Mouse (Mus musculus): ENCODE results near the gene Gm12394. TPM values are rescaled to one million over a fixed set of nuclear protein-coding genes. Genes with fewer than 3 reads are reported as not detected.
"Not testable (repeated sequence)": the region's sequence is repeated elsewhere in the genome, so short reads cannot be mapped to it uniquely, and the experiment has no call there.

Gene Gm12394
- polyA plus RNA-seq, 1 experiment = not detected

- H3K9me3 ChIP-seq (replicated peaks; ENCODE audit: control insufficient read depth, insufficient read depth, low read length, poor library complexity, severe bottlenecking); H3K27ac ChIP-seq (ENCODE audit: insufficient read depth, low read length); H3K4me1 ChIP-seq (ENCODE audit: control insufficient read depth, insufficient read depth, low read length); H3K27me3 ChIP-seq (ENCODE audit: control insufficient read depth, insufficient read depth, low read length, poor library complexity, severe bottlenecking); H3K4me3 ChIP-seq (ENCODE audit: low read depth, low read length); H3K9ac ChIP-seq (ENCODE audit: low read depth, poor library complexity, severe bottlenecking); H3K36me3 ChIP-seq (ENCODE audit: control insufficient read depth, insufficient read depth, low read length, poor library complexity, severe bottlenecking): not testable (repeated sequence)
Observed at GRCm38 (mm10) chr4:42756477-42756876, 100.1 kb downstream of the Gm12394 start, which contains the start of gene Ccl19. Gene Ccl19, minus strand, starts transcription at chr4:42756577.

GRCm38 (mm10) chr4:42735245-42735644, 121.3 kb downstream of the Gm12394 start, which contains the start of gene 4930578G10Rik:
Gene 4930578G10Rik, plus strand, starts transcription at chr4:42735545.
- not testable (repeated sequence) for H3K27ac ChIP-seq (ENCODE audit: insufficient read depth, low read length); H3K4me3 ChIP-seq (ENCODE audit: low read depth, low read length); H3K9me3 ChIP-seq (replicated peaks; ENCODE audit: control insufficient read depth, insufficient read depth, low read length, poor library complexity, severe bottlenecking); H3K4me1 ChIP-seq (ENCODE audit: control insufficient read depth, insufficient read depth, low read length); H3K27me3 ChIP-seq (ENCODE audit: control insufficient read depth, insufficient read depth, low read length, poor library complexity, severe bottlenecking); H3K9ac ChIP-seq (ENCODE audit: low read depth, poor library complexity, severe bottlenecking); H3K36me3 ChIP-seq (ENCODE audit: control insufficient read depth, insufficient read depth, low read length, poor library complexity, severe bottlenecking)

Other genes with a start within 250 kb of the Gm12394 start
- gene Gm10591, start 244.6 kb downstream of the Gm12394 start, polyA plus RNA-seq (2011; ENCODE audit: insufficient read depth, insufficient read length, low read depth, missing spikeins) = not detected in 2 replicates
- not detected in 2 replicates for gene Gm2564, start 227.1 kb downstream of the Gm12394 start, polyA plus RNA-seq (2011; ENCODE audit: insufficient read depth, insufficient read length, low read depth, missing spikeins)
- gene Ccl27b, start 201.5 kb downstream of the Gm12394 start, polyA plus RNA-seq (2011; ENCODE audit: insufficient read depth, insufficient read length, low read depth, missing spikeins) = not detected in 2 replicates
- gene Il11ra2, start 194.9 kb downstream of the Gm12394 start, polyA plus RNA-seq (2011; ENCODE audit: insufficient read depth, insufficient read length, low read depth, missing spikeins) = not detected in 2 replicates
- gene 4930578G10Rik, start 121.2 kb downstream of the Gm12394 start, polyA plus RNA-seq (2011; ENCODE audit: insufficient read depth, insufficient read length, low read depth, missing spikeins) = 2.5 TPM in 1 of 2 replicates, not detected in the other
- not detected in 2 replicates for gene Ccl19, start 100.2 kb downstream of the Gm12394 start, polyA plus RNA-seq (2011; ENCODE audit: insufficient read depth, insufficient read length, low read depth, missing spikeins)
- gene Ccl21a, start 82.8 kb downstream of the Gm12394 start, polyA plus RNA-seq (2011; ENCODE audit: insufficient read depth, insufficient read length, low read depth, missing spikeins) = not detected in 2 replicates
- gene Fam205a1, start 2.9 kb downstream of the Gm12394 start, polyA plus RNA-seq (2011; ENCODE audit: insufficient read depth, insufficient read length, low read depth, missing spikeins) = not detected in 2 replicates
- gene Fam205c, start 17.5 kb upstream of the Gm12394 start, polyA plus RNA-seq (2011; ENCODE audit: insufficient read depth, insufficient read length, low read depth, missing spikeins) = not detected in 2 replicates
- 0.10 TPM in 1 of 2 replicates, not detected in the other for gene Phf24, start 59.9 kb upstream of the Gm12394 start, polyA plus RNA-seq (2011; ENCODE audit: insufficient read depth, insufficient read length, low read depth, missing spikeins)
- gene Dnajb5, start 93.0 kb upstream of the Gm12394 start, polyA plus RNA-seq (2011; ENCODE audit: insufficient read depth, insufficient read length, low read depth, missing spikeins) = 27.2 and 28.9 TPM in 2 replicates
- gene 1700022I11Rik, start 112.8 kb upstream of the Gm12394 start, polyA plus RNA-seq (2011; ENCODE audit: insufficient read depth, insufficient read length, low read depth, missing spikeins) = not detected in 2 replicates
- gene Vcp, start 143.7 kb upstream of the Gm12394 start, polyA plus RNA-seq (2011; ENCODE audit: insufficient read depth, insufficient read length, low read depth, missing spikeins) = 384 and 390 TPM in 2 replicates
- 12.8 and 13.8 TPM in 2 replicates for gene Fancg, start 153.7 kb upstream of the Gm12394 start, polyA plus RNA-seq (2011; ENCODE audit: insufficient read depth, insufficient read length, low read depth, missing spikeins)
- 22.3 and 25.5 TPM in 2 replicates for gene Pigo, start 169.0 kb upstream of the Gm12394 start, polyA plus RNA-seq (2011; ENCODE audit: insufficient read depth, insufficient read length, low read depth, missing spikeins)
- gene Stoml2, start 174.9 kb upstream of the Gm12394 start, polyA plus RNA-seq (2011; ENCODE audit: insufficient read depth, insufficient read length, low read depth, missing spikeins) = 177 and 187 TPM in 2 replicates
- 11.0 and 13.2 TPM in 2 replicates for gene Fam214b, start 189.4 kb upstream of the Gm12394 start, polyA plus RNA-seq (2011; ENCODE audit: insufficient read depth, insufficient read length, low read depth, missing spikeins)
- 19.9 and 23.1 TPM in 2 replicates for gene Unc13b, start 202.2 kb upstream of the Gm12394 start, polyA plus RNA-seq (2011; ENCODE audit: insufficient read depth, insufficient read length, low read depth, missing spikeins)